Mouse (Mus musculus) limb, embryonic 14.5 days (tissue): ENCODE measurements at regions not wholly inside any gene's neighbourhood (a gene's known extent, or its start where the extent isn't known, plus 50 kb on each side); places are given as distances from the start of the nearest gene placed in this dataset.

Experiments used
- ATAC-seq: fragments of 200-750 bp; cut with Nextera tagmentation; 2 replicates; pipeline ENCODE4 v1.8.0; 2017; ENCODE audit warnings: low read depth, moderate number of reproducible peaks, moderate TSS enrichment; ENCODE audit not compliant: low FRiP score
- DNase-seq: peaks from one replicate; pipeline ENCODE4 v3.0.0-alpha.2; 2015; ENCODE audit warnings: low spot score
- H3K27ac ChIP-seq: fragments of 300-500 bp; sonication (generic); replicated peaks from 2 replicates; pipeline ENCODE4 v1.5.1; 2014; ENCODE audit warnings: low read depth, mild to moderate bottlenecking, low read length, moderate library complexity, mixed read lengths
- H3K27me3 ChIP-seq: fragments of 300-500 bp; sonication (generic); 2 replicates; pipeline ENCODE4 v1.6.1; 2014; ENCODE audit warnings: low read length, mixed read lengths; ENCODE audit not compliant: control insufficient read depth, insufficient read depth
- H3K36me3 ChIP-seq: fragments of 300-500 bp; sonication (generic); 2 replicates; pipeline ENCODE4 v1.6.1; 2014; ENCODE audit warnings: mild to moderate bottlenecking, low read length, moderate library complexity, mixed read lengths; ENCODE audit not compliant: control insufficient read depth, insufficient read depth
- H3K4me1 ChIP-seq: fragments of 300-500 bp; sonication (generic); 2 replicates; pipeline ENCODE4 v1.6.1; 2014; ENCODE audit warnings: antibody characterized with exemption, low read length, mixed read lengths; ENCODE audit not compliant: control insufficient read depth, insufficient read depth
- H3K4me2 ChIP-seq: fragments of 300-500 bp; sonication (generic); replicated peaks from 2 replicates; pipeline ENCODE4 v1.6.1; 2014; ENCODE audit warnings: low read depth, mild to moderate bottlenecking, low read length, moderate library complexity; ENCODE audit not compliant: severe bottlenecking
- H3K4me3 ChIP-seq: fragments of 300-500 bp; sonication (generic); replicated peaks from 2 replicates; pipeline ENCODE4 v1.5.1; 2014; ENCODE audit warnings: low read length
- H3K9ac ChIP-seq: fragments of 300-500 bp; sonication (generic); 2 replicates; pipeline ENCODE4 v1.6.1; 2014; ENCODE audit warnings: mild to moderate bottlenecking, low read depth, low read length, moderate library complexity; ENCODE audit not compliant: severe bottlenecking
- H3K9me3 ChIP-seq: fragments of 300-500 bp; sonication (generic); 2 replicates; pipeline ENCODE4 v1.6.1; 2016; ENCODE audit warnings: low read length; ENCODE audit not compliant: control insufficient read depth
- POLR2A ChIP-seq: fragments of 200-500 bp; IDR thresholded peaks from 2 replicates; pipeline ENCODE4 v1.8.0; 2012; ENCODE audit warnings: inconsistent platforms, mild to moderate bottlenecking, moderate library complexity, borderline replicate concordance; ENCODE audit not compliant: insufficient read depth, insufficient read length; ENCODE audit errors: extremely low read depth
- WGBS: fragments of 180-500 bp; shearing (Covaris S2); extraction: QIAGEN DNeasy Blood & Tissue Kit; methylation state at CpG from one replicate; pipeline ENCODE4 v1.1.7; 2014; 5-methylcytosine and 5-hydroxymethylcytosine counted together

GRCm38 (mm10) chr4:84120330-84120729 lies 554.7 kb downstream of the Bnc2 start:
- no peak for DNase-seq
- no peak overlapping the region for H3K27ac ChIP-seq
- H3K4me3 ChIP-seq = no peak overlapping the region
- H3K27me3 ChIP-seq = no peaks in the 10 kb centered on the region
- H3K36me3 ChIP-seq = no peaks in the 10 kb centered on the region
- no peak for ATAC-seq
- no peaks in the 10 kb centered on the region for H3K9me3 ChIP-seq
- WGBS = 30% methylated on average over 7 of the region's 7 CpGs
- H3K4me1 ChIP-seq = peaks cover 29% of the 10 kb centered on the region
- H3K4me2 ChIP-seq = no peak overlapping the region
- no peak overlapping the region for H3K9ac ChIP-seq
- TF ChIP-seq POLR2A = no peak

- H3K4me1 ChIP-seq = peaks cover 34% of the 10 kb centered on the region
- WGBS = 32% methylated on average over 10 of the region's 10 CpGs
- DNase-seq = peak; percentile 29
These were observed 553.6 kb downstream of the Bnc2 start for GRCm38 (mm10) chr4:84121442-84121841.

GRCm38 (mm10) chr4:84126400-84126799 lies 548.7 kb downstream of the Bnc2 start:
- Histone ChIP-seq H3K27me3 (no peaks in the 10 kb centered on the region), H3K36me3 (no peaks in the 10 kb centered on the region), H3K4me2 (no peak overlapping the region), H3K27ac (no peak overlapping the region), H3K4me1 (peaks cover 18% of the 10 kb centered on the region), H3K9me3 (no peaks in the 10 kb centered on the region), H3K9ac (no peak overlapping the region), H3K4me3 (no peak overlapping the region)
- no peak for DNase-seq
- WGBS = 64% methylated on average over 4 of the region's 4 CpGs
- no peak for TF ChIP-seq POLR2A
- no peak for ATAC-seq

More at GRCm38 (mm10) chr4:84121442-84121841, 553.6 kb downstream of the Bnc2 start:
- no peak for TF ChIP-seq POLR2A
- no peak overlapping the region for H3K4me3 ChIP-seq
- ATAC-seq = peak; percentile 70
- no peak overlapping the region for H3K27ac ChIP-seq
- H3K36me3 ChIP-seq = no peaks in the 10 kb centered on the region
- no peaks in the 10 kb centered on the region for H3K27me3 ChIP-seq
- no peak overlapping the region for H3K9ac ChIP-seq
- H3K4me2 ChIP-seq = no peak overlapping the region
- H3K9me3 ChIP-seq = no peaks in the 10 kb centered on the region

- Histone ChIP-seq H3K36me3 (no peaks in the 10 kb centered on the region), H3K27me3 (no peaks in the 10 kb centered on the region), H3K9ac (no peak overlapping the region), H3K9me3 (no peaks in the 10 kb centered on the region), H3K27ac (no peak overlapping the region), H3K4me3 (no peak overlapping the region), H3K4me2 (no peak overlapping the region), H3K4me1 (peaks cover 13% of the 10 kb centered on the region)
- ATAC-seq = no peak
- WGBS = 70% methylated on average over 2 of the region's 2 CpGs
- TF ChIP-seq POLR2A = no peak
- DNase-seq = no peak
These were observed 547.7 kb downstream of the Bnc2 start for GRCm38 (mm10) chr4:84127380-84127779.

DNA sequence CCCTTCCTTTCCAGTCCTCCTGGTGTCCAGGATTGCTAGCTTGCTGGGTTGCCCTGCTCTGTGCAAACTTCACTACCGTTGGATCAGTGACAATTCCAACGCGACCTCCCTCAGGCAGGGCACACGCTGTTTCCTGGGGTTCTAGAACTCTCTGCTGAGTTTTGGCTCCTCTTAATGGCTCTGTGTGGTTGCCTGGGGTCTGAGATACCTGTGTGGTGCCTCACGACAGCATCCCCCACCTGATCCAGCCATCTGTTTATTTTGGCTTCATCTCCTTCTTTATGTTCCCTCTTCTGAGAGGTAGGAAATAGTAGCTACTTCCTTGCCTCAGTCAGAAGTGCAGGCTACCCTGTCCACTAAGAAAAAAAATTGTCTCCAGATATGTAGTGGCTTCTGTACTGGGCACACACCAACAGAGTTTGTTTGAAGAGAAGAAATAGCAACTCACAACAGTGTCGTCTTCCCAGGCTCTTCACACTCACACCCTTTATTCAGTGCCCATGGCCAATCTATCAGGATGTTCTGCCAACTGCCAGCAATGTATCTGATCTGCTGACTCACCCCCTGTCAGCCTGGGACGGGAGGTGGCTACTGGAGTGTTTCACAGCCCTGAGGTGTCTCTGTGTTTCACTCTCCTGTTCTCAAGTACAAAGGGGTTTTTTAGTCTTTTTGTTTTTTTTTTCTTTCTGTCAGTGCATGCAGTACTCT lies 544.1 kb downstream of the Bnc2 start:
- peaks cover 10% of the 10 kb centered on the region for H3K4me1 ChIP-seq
- no peaks in the 10 kb centered on the region for H3K9me3 ChIP-seq
- H3K36me3 ChIP-seq = no peaks in the 10 kb centered on the region
- no peak overlapping the region for H3K4me2 ChIP-seq
- no peak for DNase-seq
- no peak for TF ChIP-seq POLR2A
- no peak for ATAC-seq
- H3K9ac ChIP-seq = no peak overlapping the region
- WGBS = 63% methylated on average over 7 of the region's 7 CpGs
- no peak overlapping the region for H3K4me3 ChIP-seq
- H3K27ac ChIP-seq = no peak overlapping the region
- no peaks in the 10 kb centered on the region for H3K27me3 ChIP-seq

DNA sequence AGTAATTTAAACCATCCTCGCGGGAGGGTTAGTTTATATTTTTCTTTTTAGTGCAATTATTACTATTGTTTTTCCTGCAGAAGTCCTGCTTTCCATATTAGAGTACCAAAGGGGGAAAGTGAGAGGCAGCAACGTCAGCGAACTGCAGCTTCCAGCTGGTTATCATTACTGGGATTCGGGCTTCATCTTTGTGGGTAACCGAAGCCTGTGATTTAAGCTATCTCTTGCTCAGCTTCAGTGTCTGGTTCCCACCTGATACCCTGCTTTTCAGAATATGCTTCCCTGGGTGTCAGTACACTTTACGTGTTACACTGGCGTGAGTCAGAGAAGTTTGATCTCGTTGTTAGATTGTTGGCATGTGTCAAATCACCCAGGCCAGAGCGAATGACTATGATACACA lies 539.3 kb downstream of the Bnc2 start:
- DNase-seq (peak; percentile 43), ATAC-seq (0 out of 2 replicates have a peak, but pooled peaks have one; percentile 23)
- Histone ChIP-seq H3K4me3 (no peak overlapping the region), H3K9me3 (no peaks in the 10 kb centered on the region), H3K27ac (0 out of 2 replicates have a peak overlapping the region, but pooled peaks have one; percentile 19), H3K4me1 (peaks cover 17% of the 10 kb centered on the region), H3K36me3 (no peaks in the 10 kb centered on the region), H3K27me3 (no peaks in the 10 kb centered on the region), H3K9ac (no peak overlapping the region), H3K4me2 (0 out of 2 replicates have a peak overlapping the region, but pooled peaks have one; percentile 17)
- WGBS = 41% methylated on average over 10 of the region's 10 CpGs
- no peak for TF ChIP-seq POLR2A
